ENCODE assay signal across 22 mouse cellular contexts in genomic region chr1:114515709-114516108, GRCm38 (mm10).
"Had no signal": no experiment of that assay in that cellular context is flagged by ENCODE, and none has a peak within 500 bp of the region (broad histone marks: within the 10 kb centered on the region; RNA-seq: fewer than 3 reads in every experiment).

No protein-coding gene starts in this region.

- ATAC-seq: hindbrain, postnatal 0 days; liver, embryonic 12.5 days had no signal

- H3K27me3 ChIP-seq: heart, embryonic 13.5 days; heart, embryonic 15.5 days; hindbrain, embryonic 15.5 days; limb, embryonic 13.5 days; limb, embryonic 15.5 days; liver, embryonic 12.5 days had no signal

- H3K27ac ChIP-seq: gastrocnemius, adult 2 months; heart, adult 2 months; heart, embryonic 13.5 days; heart, embryonic 15.5 days; hindbrain, embryonic 15.5 days; hindbrain, postnatal 0 days; layer of hippocampus, adult 2 months; limb, embryonic 13.5 days; limb, embryonic 15.5 days; liver, embryonic 12.5 days; liver, embryonic 14.5 days had no signal

- H3K4me2 ChIP-seq: heart, embryonic 11.5 days; heart, embryonic 13.5 days; heart, embryonic 15.5 days; hindbrain, embryonic 15.5 days; limb, embryonic 13.5 days; limb, embryonic 15.5 days; liver, embryonic 12.5 days had no signal

- H3K9ac ChIP-seq: heart, embryonic 13.5 days; heart, embryonic 15.5 days; hindbrain, embryonic 15.5 days; limb, embryonic 13.5 days; limb, embryonic 15.5 days; liver, embryonic 12.5 days; liver, embryonic 14.5 days had no signal

- H3K4me1 ChIP-seq: heart, embryonic 13.5 days; heart, embryonic 15.5 days; hindbrain, embryonic 15.5 days; limb, embryonic 13.5 days; limb, embryonic 15.5 days; liver, embryonic 12.5 days had no signal

- H3K36me3 ChIP-seq: heart, embryonic 13.5 days; heart, embryonic 15.5 days; hindbrain, embryonic 15.5 days; limb, embryonic 13.5 days; limb, embryonic 15.5 days; liver, embryonic 12.5 days had no signal

- H3K4me3 ChIP-seq: gastrocnemius, adult 2 months; heart, adult 2 months; heart, embryonic 13.5 days; heart, embryonic 15.5 days; hindbrain, embryonic 15.5 days; layer of hippocampus, adult 2 months; limb, embryonic 13.5 days; limb, embryonic 15.5 days; liver, embryonic 12.5 days had no signal

- H3K9me3 ChIP-seq: heart, embryonic 13.5 days; heart, embryonic 15.5 days; hindbrain, embryonic 15.5 days; limb, embryonic 13.5 days; limb, embryonic 15.5 days; liver, embryonic 12.5 days had no signal

- DNase-seq: gastrocnemius, adult 2 months; gastrocnemius, postnatal 10 days; gastrocnemius, postnatal 25 days; heart, adult 11 months; heart, adult 2 months; heart, postnatal 14 days; heart, postnatal 36 days; kidney, adult 18-20 months; kidney, adult 8-10 months; kidney, postnatal 14 days; kidney, postnatal 36 days; left cerebral cortex, postnatal 4 days had no signal
